Mouse (Mus musculus) cerebellum, postnatal 36 days (tissue): ENCODE measurements at regions not wholly inside any gene's neighbourhood (a gene's known extent, or its start where the extent isn't known, plus 50 kb on each side); places are given as distances from the start of the nearest gene placed in this dataset.

Experiments
- DNase-seq, 2 experiments: peaks; one replicate each; pipeline ENCODE4 v3.0.0; 2021 to 2022; ENCODE audit warnings: mixed read lengths in 2 of 2

- DNase-seq: no peak
Measured at GRCm38 (mm10) chr15:28081147-28081546, 55.5 kb upstream of the Trio start.

- DNase-seq: no peak
Measured at GRCm38 (mm10) chr15:28082411-28082810, 56.8 kb upstream of the Trio start.

GRCm38 (mm10) chr15:28105956-28106355, 80.3 kb upstream of the Trio start:
- DNase-seq: no peak

GRCm38 (mm10) chr15:28109916-28110315, 84.3 kb upstream of the Trio start:
- DNase-seq: no peak

- no peak for DNase-seq
Measured at GRCm38 (mm10) chr15:28113491-28113890, 87.8 kb upstream of the Trio start.

- DNase-seq: no peak
Measured at GRCm38 (mm10) chr15:28114180-28114747, 88.6 kb upstream of the Trio start.

- DNase-seq: no peak
Measured at GRCm38 (mm10) chr15:28126846-28127245, 76.7 kb upstream of the Dnah5 start.

- no peak for DNase-seq
Measured at GRCm38 (mm10) chr15:28129536-28129935, 74.0 kb upstream of the Dnah5 start.

- no peak for DNase-seq
Measured at GRCm38 (mm10) chr15:28131546-28131945, 72.0 kb upstream of the Dnah5 start.

- no peak for DNase-seq
Measured at GRCm38 (mm10) chr15:28133171-28133810, 70.3 kb upstream of the Dnah5 start.

GRCm38 (mm10) chr15:28134206-28134605, 69.3 kb upstream of the Dnah5 start:
- peak in 1 of 2 experiments; percentile 8 for DNase-seq

- no peak for DNase-seq
Measured at GRCm38 (mm10) chr15:28138806-28139205, 64.7 kb upstream of the Dnah5 start.

GRCm38 (mm10) chr15:28140301-28140700, 63.3 kb upstream of the Dnah5 start:
- no peak for DNase-seq

- no peak for DNase-seq
Measured at GRCm38 (mm10) chr15:28141345-28141744, 62.2 kb upstream of the Dnah5 start.

- no peak for DNase-seq
Measured at GRCm38 (mm10) chr15:28144217-28144616, 59.3 kb upstream of the Dnah5 start.

- no peak for DNase-seq
Measured at GRCm38 (mm10) chr15:28144846-28145245, 58.7 kb upstream of the Dnah5 start.

GRCm38 (mm10) chr15:28151678-28152077, 51.9 kb upstream of the Dnah5 start:
- DNase-seq: no peak
